Mouse (Mus musculus) hindbrain, postnatal 0 days (tissue): ENCODE measurements at regions not wholly inside any gene's neighbourhood (a gene's known extent, or its start where the extent isn't known, plus 50 kb on each side); places are given as distances from the start of the nearest gene placed in this dataset.
A peak's percentile ranks its signal among the peaks of the same experiment; 100 is the strongest.

Experiments
- ATAC-seq: fragments of 200-750 bp; cut with Nextera tagmentation; 2 replicates; pipeline ENCODE4 v1.8.0; 2017; ENCODE audit warnings: mild to moderate bottlenecking, moderate TSS enrichment, moderate library complexity
- DNase-seq: peaks from one replicate; pipeline ENCODE4 v3.0.0-alpha.2; 2015; ENCODE audit warnings: low spot score
- H3K27ac ChIP-seq: fragments of 300-500 bp; sonication (generic); 2 replicates; pipeline ENCODE4 v1.5.1; 2014; ENCODE audit warnings: mild to moderate bottlenecking
- H3K27me3 ChIP-seq: fragments of 300-500 bp; sonication (generic); 2 replicates; pipeline ENCODE4 v1.6.1; 2014; ENCODE audit warnings: low read length, mixed read lengths; ENCODE audit not compliant: insufficient read depth
- H3K36me3 ChIP-seq: fragments of 300-500 bp; sonication (generic); 2 replicates; pipeline ENCODE4 v1.6.1; 2014; ENCODE audit warnings: low read length, mixed read lengths; ENCODE audit not compliant: insufficient read depth
- H3K4me1 ChIP-seq: fragments of 300-500 bp; sonication (generic); 2 replicates; pipeline ENCODE4 v1.6.1; 2014; ENCODE audit warnings: antibody characterized with exemption, low read length, mixed read lengths; ENCODE audit not compliant: insufficient read depth
- H3K4me2 ChIP-seq: fragments of 300-500 bp; sonication (generic); 2 replicates; pipeline ENCODE4 v1.6.1; 2014; ENCODE audit warnings: low read depth, mild to moderate bottlenecking, low read length, moderate library complexity, mixed read lengths
- H3K4me3 ChIP-seq: fragments of 300-500 bp; sonication (generic); 2 replicates; pipeline ENCODE4 v1.5.1; 2014; ENCODE audit warnings: low read length
- H3K9ac ChIP-seq: fragments of 300-500 bp; sonication (generic); replicated peaks from 2 replicates; pipeline ENCODE4 v1.6.1; 2014; ENCODE audit warnings: mild to moderate bottlenecking, low read length, moderate library complexity, mixed read lengths
- H3K9me3 ChIP-seq: fragments of 300-500 bp; sonication (generic); 2 replicates; pipeline ENCODE4 v1.6.1; 2016; ENCODE audit warnings: low read length, mixed read lengths
- CTCF ChIP-seq: IDR thresholded peaks from 2 replicates; pipeline ENCODE4 v1.5.1; 2016; ENCODE audit warnings: antibody characterized with exemption, control low read depth, low read depth
- WGBS: fragments of 180-500 bp; shearing (Covaris S2); extraction: QIAGEN DNeasy Blood & Tissue Kit; methylation state at CpG from one replicate; pipeline ENCODE4 v1.1.7; 2014; 5-methylcytosine and 5-hydroxymethylcytosine counted together

GRCm38 (mm10) chr12:68645901-68646585 lies 512.9 kb downstream of the Rps29 start:
- no peak overlapping the region for H3K27ac ChIP-seq
- ATAC-seq (no peak), DNase-seq (no peak)
- H3K9ac ChIP-seq: no peak overlapping the region
- H3K4me1 ChIP-seq: no peaks in the 10 kb centered on the region
- TF ChIP-seq CTCF: no peak
- no peak overlapping the region for H3K4me2 ChIP-seq
- no peaks in the 10 kb centered on the region for H3K36me3 ChIP-seq
- no peaks in the 10 kb centered on the region for H3K9me3 ChIP-seq
- H3K4me3 ChIP-seq: no peak overlapping the region
- no peaks in the 10 kb centered on the region for H3K27me3 ChIP-seq
- WGBS: 87% methylated on average over 1 of the region's 1 CpGs

GRCm38 (mm10) chr12:68643671-68644070 lies 515.3 kb downstream of the Rps29 start:
- DNase-seq (no peak), ATAC-seq (no peak)
- no peak overlapping the region for H3K9ac ChIP-seq
- no peak overlapping the region for H3K4me2 ChIP-seq
- H3K4me3 ChIP-seq: no peak overlapping the region
- no peaks in the 10 kb centered on the region for H3K27me3 ChIP-seq
- no peak overlapping the region for H3K27ac ChIP-seq
- no peaks in the 10 kb centered on the region for H3K36me3 ChIP-seq
- no peaks in the 10 kb centered on the region for H3K4me1 ChIP-seq
- WGBS: 81% methylated on average over 4 of the region's 4 CpGs
- no peaks in the 10 kb centered on the region for H3K9me3 ChIP-seq
- TF ChIP-seq CTCF: no peak

GRCm38 (mm10) chr12:68632441-68632840 lies 526.5 kb downstream of the Rps29 start:
- Histone ChIP-seq H3K27ac (no peak overlapping the region), H3K9me3 (no peaks in the 10 kb centered on the region), H3K27me3 (no peaks in the 10 kb centered on the region), H3K4me2 (no peak overlapping the region), H3K4me3 (no peak overlapping the region), H3K36me3 (no peaks in the 10 kb centered on the region), H3K9ac (no peak overlapping the region), H3K4me1 (no peaks in the 10 kb centered on the region)
- no peak for ATAC-seq
- no peak for DNase-seq
- 97% methylated on average over 3 of the region's 3 CpGs for WGBS
- no peak for TF ChIP-seq CTCF

GRCm38 (mm10) chr12:68618337-68618736 lies 540.6 kb downstream of the Rps29 start:
- H3K9ac ChIP-seq: no peak overlapping the region
- WGBS: 71% methylated on average over 2 of the region's 2 CpGs
- no peaks in the 10 kb centered on the region for H3K4me1 ChIP-seq
- no peak for TF ChIP-seq CTCF
- H3K4me2 ChIP-seq: no peak overlapping the region
- no peaks in the 10 kb centered on the region for H3K36me3 ChIP-seq
- no peaks in the 10 kb centered on the region for H3K9me3 ChIP-seq
- H3K27ac ChIP-seq: no peak overlapping the region
- no peak for ATAC-seq
- peak; percentile 11 for DNase-seq
- no peaks in the 10 kb centered on the region for H3K27me3 ChIP-seq
- no peak overlapping the region for H3K4me3 ChIP-seq

- H3K4me3 ChIP-seq: no peak overlapping the region
- peak; percentile 17; the same call in 1 of the 2 replicates for TF ChIP-seq CTCF
- no peaks in the 10 kb centered on the region for H3K9me3 ChIP-seq
- 43% methylated on average over 10 of the region's 10 CpGs for WGBS
- no peaks in the 10 kb centered on the region for H3K27me3 ChIP-seq
- 0 out of 2 replicates have a peak, but pooled peaks cover 1% of the 10 kb centered on the region for H3K4me1 ChIP-seq
- DNase-seq: no peak
- no peaks in the 10 kb centered on the region for H3K36me3 ChIP-seq
- no peak overlapping the region for H3K27ac ChIP-seq
- H3K4me2 ChIP-seq: no peak overlapping the region
- H3K9ac ChIP-seq: no peak overlapping the region
- no peak for ATAC-seq
These were observed 553.5 kb downstream of the Rps29 start for GRCm38 (mm10) chr12:68605417-68606000.

GRCm38 (mm10) chr12:68604524-68605299 lies 554.3 kb downstream of the Rps29 start:
- ATAC-seq (no peak), DNase-seq (peak; percentile 18)
- H3K4me3 ChIP-seq: no peak overlapping the region
- no peaks in the 10 kb centered on the region for H3K27me3 ChIP-seq
- no peak overlapping the region for H3K27ac ChIP-seq
- H3K36me3 ChIP-seq: no peaks in the 10 kb centered on the region
- H3K9ac ChIP-seq: no peak overlapping the region
- WGBS: 70% methylated on average over 5 of the region's 5 CpGs
- no peak overlapping the region for H3K4me2 ChIP-seq
- peaks cover 9% of the 10 kb centered on the region; the same call in 1 of the 2 replicates for H3K4me1 ChIP-seq
- no peak for TF ChIP-seq CTCF
- H3K9me3 ChIP-seq: no peaks in the 10 kb centered on the region
